In the genomic region with DNA sequence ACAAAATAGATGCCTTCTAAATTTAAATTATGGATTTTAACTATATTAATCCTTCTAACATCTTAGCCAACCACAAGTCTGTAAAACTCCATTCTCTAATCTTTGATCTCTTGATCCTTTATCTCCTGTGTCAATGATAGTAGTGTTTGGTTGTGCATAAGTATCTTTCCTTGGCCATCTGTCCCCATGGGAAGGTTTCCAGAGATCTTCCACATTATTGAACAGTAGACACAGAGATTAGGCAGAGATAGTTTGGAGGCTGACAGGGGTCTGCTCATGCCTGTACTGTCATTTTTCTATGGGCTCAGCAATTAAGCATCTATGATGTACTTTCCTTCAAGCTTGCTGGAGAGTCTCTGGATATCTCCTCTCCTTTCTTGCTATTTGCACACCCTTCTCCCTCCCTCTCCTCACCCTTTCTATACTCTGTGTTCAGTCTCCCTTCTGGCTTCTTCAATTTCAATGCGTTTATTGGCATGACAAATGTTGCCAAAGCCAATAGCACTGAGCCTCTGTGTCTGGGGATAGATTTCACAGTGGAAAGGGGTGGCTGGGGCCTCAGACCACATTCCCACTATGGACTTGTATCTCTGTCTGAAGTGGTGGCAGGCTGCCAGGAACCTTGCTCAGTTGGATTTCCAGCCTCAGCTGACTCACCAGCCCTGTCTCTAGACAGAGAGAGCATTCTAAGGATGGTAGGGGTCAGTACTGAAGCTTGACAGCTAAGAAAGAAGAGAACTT, we compare ENCODE assay signal across 7 mouse cellular contexts. TPM values are rescaled to one million over a fixed set of nuclear protein-coding genes. Genes with fewer than 3 reads are reported as not detected.
DNase-seq lines count a peak whose midpoint lies in the region; ATAC-seq and TF ChIP-seq lines count a peak whose summit lies in the region.

No protein-coding gene starts in this region.

- H3K9ac ChIP-seq in lung, embryonic 15.5 days = no peak overlapping the region
- H3K9ac ChIP-seq in hindbrain, embryonic 15.5 days = no peak overlapping the region
- no peak overlapping the region for H3K9ac ChIP-seq in stomach, postnatal 0 days (ENCODE audit: low read length)

- H3K4me1 ChIP-seq in lung, embryonic 15.5 days = peaks cover 21% of the 10 kb centered on the region
- peaks cover 18% of the 10 kb centered on the region for H3K4me1 ChIP-seq in hindbrain, embryonic 15.5 days (replicated peaks)
- no peaks in the 10 kb centered on the region; the same call in 1 of the 2 replicates for H3K4me1 ChIP-seq in stomach, postnatal 0 days (replicated peaks; ENCODE audit: control insufficient read depth, insufficient read depth)

- H3K27ac ChIP-seq in lung, embryonic 15.5 days = peak overlapping the region; percentile 48
- H3K27ac ChIP-seq in hindbrain, embryonic 15.5 days (replicated peaks) = no peak overlapping the region; the same call in 1 of the 2 replicates
- no peak overlapping the region for H3K27ac ChIP-seq in stomach, postnatal 0 days (replicated peaks)

- no peak for TF ChIP-seq CTCF in stomach, postnatal 0 days (IDR thresholded peaks at IDR 0.05; ENCODE audit: low read depth)

- no peak overlapping the region for H3K4me3 ChIP-seq in lung, embryonic 15.5 days
- H3K4me3 ChIP-seq in hindbrain, embryonic 15.5 days = no peak overlapping the region
- H3K4me3 ChIP-seq in stomach, postnatal 0 days (ENCODE audit: low read depth, low read length) = no peak overlapping the region

- H3K27me3 ChIP-seq in lung, embryonic 15.5 days = no peaks in the 10 kb centered on the region
- H3K27me3 ChIP-seq in hindbrain, embryonic 15.5 days = no peaks in the 10 kb centered on the region
- no peaks in the 10 kb centered on the region for H3K27me3 ChIP-seq in stomach, postnatal 0 days (ENCODE audit: control insufficient read depth, insufficient read depth, low read length)

- no peaks in the 10 kb centered on the region for H3K36me3 ChIP-seq in lung, embryonic 15.5 days
- H3K36me3 ChIP-seq in hindbrain, embryonic 15.5 days = no peaks in the 10 kb centered on the region
- H3K36me3 ChIP-seq in stomach, postnatal 0 days (ENCODE audit: control insufficient read depth, insufficient read depth, low read length) = no peaks in the 10 kb centered on the region

- WGBS in lung, embryonic 15.5 days = 38% methylated on average over 1 of the region's 1 CpGs
- 31% methylated on average over 1 of the region's 1 CpGs for WGBS in hindbrain, embryonic 15.5 days
- WGBS in stomach, postnatal 0 days = 40% methylated on average over 1 of the region's 1 CpGs

- TF ChIP-seq EP300 in stomach, postnatal 0 days (optimal IDR thresholded peaks at IDR 0.05) = no peak

- H3K9me3 ChIP-seq in lung, embryonic 15.5 days = no peaks in the 10 kb centered on the region
- H3K9me3 ChIP-seq in hindbrain, embryonic 15.5 days = no peaks in the 10 kb centered on the region
- H3K9me3 ChIP-seq in stomach, postnatal 0 days (ENCODE audit: control insufficient read depth, low read length) = no peaks in the 10 kb centered on the region

- no peak overlapping the region for H3K4me2 ChIP-seq in lung, embryonic 15.5 days
- H3K4me2 ChIP-seq in hindbrain, embryonic 15.5 days = no peak overlapping the region
- no peak overlapping the region for H3K4me2 ChIP-seq in stomach, postnatal 0 days (replicated peaks; ENCODE audit: low read depth)

- no peak for DNase-seq in lung, postnatal 25 days (ENCODE audit: low spot score)
- DNase-seq in adrenal gland, postnatal 25 days = peak; percentile 81
- peak; percentile 83 to 88 for DNase-seq in cerebellum, postnatal 25 days
- DNase-seq in stomach, postnatal 0 days (ENCODE audit: low spot score) = peak; percentile 35
- no peak for DNase-seq in frontal cortex, postnatal 36 days (ENCODE audit: low spot score in 2 of 2)

- ATAC-seq in lung, embryonic 15.5 days (ENCODE audit: borderline replicate concordance, extremely low read depth, low FRiP score, low TSS enrichment) = 0 out of 2 replicates have a peak, but pooled peaks have one; percentile 10
- ATAC-seq in hindbrain, embryonic 15.5 days (ENCODE audit: low FRiP score, low read depth) = peak; percentile 67
- no peak for ATAC-seq in stomach, postnatal 0 days (ENCODE audit: low FRiP score, low TSS enrichment)

RNA-seq across cellular contexts. Expression of gene Plxna2, which starts 29.1 kb away (rescaled TPM):
- 7.9 and 8.5 TPM in 2 replicates for polyA plus RNA-seq in lung, embryonic 15.5 days (2015; fragmentation: Nextera tagmentation; extraction: Ambion mirVana)
- 9.0 and 10.5 TPM in 2 replicates for total RNA-seq in adrenal gland, postnatal 25 days (2021)
- polyA plus RNA-seq in hindbrain, embryonic 15.5 days (2015; fragmentation: Nextera tagmentation; extraction: Ambion mirVana) = 30.7 and 32.8 TPM in 2 replicates
- polyA plus RNA-seq in stomach, postnatal 0 days (2015; fragmentation: Nextera tagmentation; extraction: Ambion mirVana) = 3.4 and 3.5 TPM in 2 replicates

Comparison
In these comparisons a context has a peak if more than half of its experiments do, and no peak if none do; other contexts are left out.
1. DNase-seq: peak in adrenal gland, postnatal 25 days (single experiment), cerebellum, postnatal 25 days (2 of 2) and stomach, postnatal 0 days (single experiment); none in lung, postnatal 25 days (single experiment) and frontal cortex, postnatal 36 days (0 of 2).